Mouse (Mus musculus) ES-E14 (cell line): ENCODE measurements around the gene Cntn4. TPM values are rescaled to one million over a fixed set of nuclear protein-coding genes. Genes with fewer than 3 reads are reported as not detected.

Experiments
- DNase-seq: peaks from one replicate; pipeline ENCODE4 v3.0.0-alpha.2; 2013; ENCODE audit warnings: low read depth, low spot score
- H3K27ac ChIP-seq: 2 replicates; pipeline ENCODE4 v1.5.1; 2012; ENCODE audit warnings: low read depth, mild to moderate bottlenecking, low read length, moderate library complexity, mixed read lengths; ENCODE audit not compliant: poor library complexity, insufficient read depth, severe bottlenecking
- H3K36me3 ChIP-seq: 2 replicates; pipeline ENCODE4 v1.6.1; 2012; ENCODE audit warnings: mild to moderate bottlenecking, low read length, moderate library complexity, mixed read lengths; ENCODE audit not compliant: control insufficient read depth, poor library complexity, insufficient read depth, severe bottlenecking
- H3K4me1 ChIP-seq, 2 experiments: fragments of 150-350 bp in 1 of 2; sonication (generic) in 1 of 2; 2 replicates each; pipeline ENCODE4 v1.6.1; 2012; ENCODE audit warnings: low read length in 2 of 2, mild to moderate bottlenecking in 1 of 2, mixed read lengths in 1 of 2; ENCODE audit not compliant: control insufficient read depth in 2 of 2, insufficient read depth in 2 of 2, poor library complexity in 1 of 2
- H3K4me3 ChIP-seq, 2 experiments: fragments of 150-350 bp in 1 of 2; sonication (generic) in 1 of 2; 2 replicates each; pipeline ENCODE4 v1.5.1; 2012; ENCODE audit warnings: low read length in 2 of 2, low read depth in 1 of 2, mild to moderate bottlenecking in 1 of 2, mixed read lengths in 1 of 2; ENCODE audit not compliant: insufficient read depth in 1 of 2, poor library complexity in 1 of 2, severe bottlenecking in 1 of 2
- H3K9ac ChIP-seq: 2 replicates; pipeline ENCODE4 v1.6.1; 2012; ENCODE audit warnings: low read depth, mild to moderate bottlenecking, low read length, mixed read lengths; ENCODE audit not compliant: poor library complexity, insufficient read depth, severe bottlenecking
- H3K9me3 ChIP-seq: fragments of 150-350 bp; sonication (generic); 2 replicates; pipeline ENCODE4 v1.6.1; 2012; ENCODE audit warnings: low read depth, mild to moderate bottlenecking, low read length; ENCODE audit not compliant: control insufficient read depth, insufficient read depth
- CHD2 ChIP-seq: IDR thresholded peaks from 2 replicates; pipeline ENCODE4 v1.6.1; 2014; ENCODE audit warnings: mild to moderate bottlenecking, low read depth, low read length, inconsistent platforms
- HCFC1 ChIP-seq: IDR thresholded peaks from 2 replicates; pipeline ENCODE4 v1.6.1; 2012; ENCODE audit warnings: low read length, inconsistent platforms, borderline replicate concordance; ENCODE audit not compliant: insufficient read depth
- MAFK ChIP-seq: IDR thresholded peaks from 2 replicates; pipeline ENCODE4 v1.6.1; 2014; ENCODE audit warnings: mild to moderate bottlenecking, low read depth, low read length, inconsistent platforms; ENCODE audit not compliant: insufficient read depth
- ZC3H11A ChIP-seq: IDR thresholded peaks from 2 replicates; pipeline ENCODE4 v1.6.1; 2012; ENCODE audit warnings: low read depth, mild to moderate bottlenecking, inconsistent platforms, low read length, borderline replicate concordance
- ZNF384 ChIP-seq: IDR thresholded peaks from 2 replicates; pipeline ENCODE4 v1.6.1; 2012; ENCODE audit warnings: low read depth, low read length, inconsistent platforms
- in situ Hi-C, 2 experiments: fragments of 600-800 bp; cut with MboI; formaldehyde crosslinking; loops; one replicate each; pipeline ENCODE4 v1.15.1; 2025; ENCODE audit warnings: low sequenced_read_pairs in 2 of 2, inconsistent platforms in 1 of 2; ENCODE audit not compliant: unreplicated experiment in 2 of 2
- total RNA-seq: library from RNA; depleted of rRNA; stranded (reverse); fragments of 300-350 nt; gene quantifications from 2 replicates; pipeline ENCODE4 v1.2.3, GENCODE M21; 2012

The Cntn4 gene
- total RNA-seq, 1 experiment, result 0.80 TPM

GRCm38 (mm10) chr6:106729682-106730314 is 1052.3 kb downstream of the Cntn4 start:
- Histone ChIP-seq H3K9me3 (no peaks in the 10 kb centered on the region), H3K36me3 (no peaks in the 10 kb centered on the region), H3K27ac (no peak overlapping the region), H3K4me1 (no peaks in the 10 kb centered on the region), H3K9ac (no peak overlapping the region), H3K4me3 (no peak overlapping the region)
- TF ChIP-seq CHD2, result no peak
- TF ChIP-seq MAFK, result no peak
- no peak for TF ChIP-seq HCFC1
- no peak for TF ChIP-seq ZNF384
- no peak for TF ChIP-seq ZC3H11A
- in situ Hi-C loops, result no loop called here
- DNase-seq, result no peak

GRCm38 (mm10) chr6:106732563-106732962 is 1055.1 kb downstream of the Cntn4 start:
- no peak for TF ChIP-seq ZNF384
- TF ChIP-seq HCFC1, result no peak
- no peak for TF ChIP-seq MAFK
- TF ChIP-seq CHD2, result no peak
- TF ChIP-seq ZC3H11A, result no peak
- H3K4me3 ChIP-seq, result no peak overlapping the region
- no peak overlapping the region for H3K27ac ChIP-seq
- in situ Hi-C loops, result no loop called here
- H3K9me3 ChIP-seq, result no peaks in the 10 kb centered on the region
- no peaks in the 10 kb centered on the region for H3K4me1 ChIP-seq
- no peaks in the 10 kb centered on the region for H3K36me3 ChIP-seq
- no peak overlapping the region for H3K9ac ChIP-seq
- no peak for DNase-seq

- no peak for DNase-seq
- in situ Hi-C loops, result no loop called here
- H3K4me1 ChIP-seq, result no peaks in the 10 kb centered on the region
- no peaks in the 10 kb centered on the region for H3K36me3 ChIP-seq
- no peaks in the 10 kb centered on the region for H3K9me3 ChIP-seq
- no peak overlapping the region for H3K9ac ChIP-seq
- no peak overlapping the region for H3K27ac ChIP-seq
- H3K4me3 ChIP-seq, result no peak overlapping the region
- TF ChIP-seq ZNF384 (no peak), ZC3H11A (no peak)
Observed at GRCm38 (mm10) chr6:106738229-106738628, 1060.8 kb downstream of the Cntn4 start.

- TF ChIP-seq CHD2, result no peak
- TF ChIP-seq MAFK, result no peak
- no peak for TF ChIP-seq ZC3H11A
- TF ChIP-seq ZNF384, result no peak
- no peak for TF ChIP-seq HCFC1
- H3K36me3 ChIP-seq, result no peaks in the 10 kb centered on the region
- H3K9me3 ChIP-seq, result no peaks in the 10 kb centered on the region
- in situ Hi-C loops, result no loop called here
- no peak overlapping the region for H3K27ac ChIP-seq
- no peak overlapping the region for H3K4me3 ChIP-seq
- no peak overlapping the region for H3K9ac ChIP-seq
- DNase-seq, result no peak
- no peaks in the 10 kb centered on the region for H3K4me1 ChIP-seq
Observed at GRCm38 (mm10) chr6:106740244-106740825, 1062.9 kb downstream of the Cntn4 start.
